Mouse (Mus musculus) cerebellum, adult 2 months (tissue): ENCODE results near the gene 1700020N01Rik.

Source experiments
- CTCF ChIP-seq: fragments of 200-500 bp; IDR thresholded peaks from 2 replicates; pipeline ENCODE4 v1.5.1; 2011; ENCODE audit warnings: low read depth, mild to moderate bottlenecking, control low read depth, low read length, moderate library complexity, borderline replicate concordance; ENCODE audit not compliant: insufficient read depth
- POLR2A ChIP-seq: fragments of 200-500 bp; IDR thresholded peaks from 2 replicates; pipeline ENCODE4 v1.6.1; 2011; ENCODE audit warnings: low read length, control low read depth, borderline replicate concordance; ENCODE audit not compliant: insufficient read depth

DNA sequence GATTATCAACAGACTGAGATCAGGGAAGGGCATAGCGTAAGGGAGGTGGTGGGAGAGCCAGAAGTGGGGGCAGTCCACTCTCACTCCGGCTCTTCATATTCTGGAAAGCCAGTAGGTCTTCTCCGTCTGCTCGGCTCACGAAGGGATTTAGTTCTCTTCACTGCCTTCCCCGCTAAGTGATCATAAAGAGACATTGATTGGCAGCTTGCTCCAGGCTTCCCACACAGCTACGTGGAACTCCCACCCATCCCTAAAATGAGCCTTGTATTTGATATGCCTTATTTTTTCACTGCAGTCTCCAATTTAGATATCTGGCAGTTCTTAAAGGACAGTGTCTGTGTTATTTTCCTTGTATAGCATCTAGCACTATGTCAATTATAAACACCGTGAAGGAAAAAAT, 11.5 kb downstream of the 1700020N01Rik start:
- no peak for TF ChIP-seq CTCF
- TF ChIP-seq POLR2A = no peak
